Mouse (Mus musculus) kidney, embryonic 14.5 days (tissue): Measurements from ENCODE around the gene Dennd2d. TPM values are rescaled to one million over a fixed set of nuclear protein-coding genes. Genes with fewer than 3 reads are reported as not detected.
A peak's percentile ranks its signal among the peaks of the same experiment; 100 is the strongest.

Experiments used
- ATAC-seq: fragments of 200-750 bp; cut with Nextera tagmentation; 2 replicates; pipeline ENCODE4 v1.8.0; 2017; ENCODE audit warnings: moderate number of reproducible peaks, mild to moderate bottlenecking, moderate TSS enrichment, moderate library complexity; ENCODE audit not compliant: low FRiP score, low TSS enrichment
- H3K27ac ChIP-seq: fragments of 300-500 bp; sonication (generic); 2 replicates; pipeline ENCODE4 v1.5.1; 2014; ENCODE audit warnings: low read depth, mild to moderate bottlenecking, low read length, moderate library complexity, mixed read lengths
- H3K27me3 ChIP-seq: fragments of 300-500 bp; sonication (generic); 2 replicates; pipeline ENCODE4 v1.6.1; 2014; ENCODE audit warnings: mild to moderate bottlenecking, low read length; ENCODE audit not compliant: control insufficient read depth, insufficient read depth
- H3K36me3 ChIP-seq: fragments of 300-500 bp; sonication (generic); 2 replicates; pipeline ENCODE4 v1.6.1; 2014; ENCODE audit warnings: low read length, mixed read lengths; ENCODE audit not compliant: control insufficient read depth, insufficient read depth
- H3K4me1 ChIP-seq: fragments of 300-500 bp; sonication (generic); 2 replicates; pipeline ENCODE4 v1.6.1; 2014; ENCODE audit warnings: low read length, mixed read lengths; ENCODE audit not compliant: control insufficient read depth, insufficient read depth
- H3K4me2 ChIP-seq: fragments of 300-500 bp; sonication (generic); replicated peaks from 2 replicates; pipeline ENCODE4 v1.6.1; 2014; ENCODE audit warnings: low read depth, mild to moderate bottlenecking, low read length
- H3K4me3 ChIP-seq: fragments of 300-500 bp; sonication (generic); 2 replicates; pipeline ENCODE4 v1.5.1; 2014; ENCODE audit warnings: mild to moderate bottlenecking, low read length
- H3K9ac ChIP-seq: fragments of 300-500 bp; sonication (generic); 2 replicates; pipeline ENCODE4 v1.6.1; 2014; ENCODE audit warnings: low read depth, mild to moderate bottlenecking, low read length, moderate library complexity
- H3K9me3 ChIP-seq: fragments of 300-500 bp; sonication (generic); 2 replicates; pipeline ENCODE4 v1.6.1; 2016; ENCODE audit warnings: low read length; ENCODE audit not compliant: control insufficient read depth
- WGBS: fragments of 180-500 bp; shearing (Covaris S2); extraction: QIAGEN DNeasy Blood & Tissue Kit; methylation state at CpG from one replicate; pipeline ENCODE4 v1.1.7; 2014; 5-methylcytosine and 5-hydroxymethylcytosine counted together
- polyA plus RNA-seq: library from polyadenylated mRNA; unstranded; fragments of >200 nt; fragmentation: Nextera tagmentation; extraction: Ambion mirVana; gene quantifications from 2 replicates; pipeline ENCODE4 v1.2.1, GENCODE M21; 2014

Dennd2d gene
- polyA plus RNA-seq: 3.8 and 4.4 TPM in 2 replicates

- Histone ChIP-seq H3K4me1 (no peaks in the 10 kb centered on the region), H3K9me3 (no peaks in the 10 kb centered on the region), H3K9ac (peak within 1 kb of the TSS; percentile 64), H3K27ac (no peak within 1 kb of the TSS), H3K4me2 (peak within 1 kb of the TSS; percentile 85), H3K36me3 (no peaks in the 10 kb centered on the region), H3K27me3 (peaks cover 3% of the 10 kb centered on the region; the same call in 1 of the 2 replicates), H3K4me3 (peak within 1 kb of the TSS; percentile 60)
- WGBS: 3% methylated on average over 41 of the region's 44 CpGs
- peak; percentile 87 for ATAC-seq
Measured at GRCm38 (mm10) chr3:106482281-106483081, at the start of gene Dennd2d. Dennd2d (plus strand) TSS chr3:106482405.

- Histone ChIP-seq H3K4me1 (no peaks in the 10 kb centered on the region), H3K9ac (no peak overlapping the region), H3K9me3 (no peaks in the 10 kb centered on the region), H3K4me2 (no peak overlapping the region), H3K27me3 (no peaks in the 10 kb centered on the region), H3K27ac (no peak overlapping the region), H3K36me3 (no peaks in the 10 kb centered on the region), H3K4me3 (no peak overlapping the region)
- no peak for ATAC-seq
Measured at GRCm38 (mm10) chr3:106448571-106448970, 33.6 kb upstream of the Dennd2d start.

GRCm38 (mm10) chr3:106448995-106449394 is 33.2 kb upstream of the Dennd2d start:
- Histone ChIP-seq H3K4me3 (no peak overlapping the region), H3K27ac (no peak overlapping the region), H3K4me1 (no peaks in the 10 kb centered on the region), H3K9ac (no peak overlapping the region), H3K36me3 (no peaks in the 10 kb centered on the region), H3K27me3 (no peaks in the 10 kb centered on the region), H3K9me3 (no peaks in the 10 kb centered on the region), H3K4me2 (no peak overlapping the region)
- ATAC-seq: no peak

GRCm38 (mm10) chr3:106449567-106449966 is 32.6 kb upstream of the Dennd2d start:
- H3K36me3 ChIP-seq: no peaks in the 10 kb centered on the region
- H3K4me2 ChIP-seq: no peak overlapping the region
- no peak overlapping the region for H3K27ac ChIP-seq
- H3K9me3 ChIP-seq: no peaks in the 10 kb centered on the region
- no peaks in the 10 kb centered on the region for H3K27me3 ChIP-seq
- H3K4me1 ChIP-seq: no peaks in the 10 kb centered on the region
- WGBS: 78% methylated on average over 4 of the region's 4 CpGs
- no peak overlapping the region for H3K4me3 ChIP-seq
- H3K9ac ChIP-seq: no peak overlapping the region
- ATAC-seq: no peak

GRCm38 (mm10) chr3:106452616-106453015 is 29.6 kb upstream of the Dennd2d start:
- no peak overlapping the region for H3K4me3 ChIP-seq
- 76% methylated on average over 4 of the region's 4 CpGs for WGBS

GRCm38 (mm10) chr3:106457298-106457869 is 24.8 kb upstream of the Dennd2d start:
- H3K9me3 ChIP-seq: no peaks in the 10 kb centered on the region
- no peak overlapping the region for H3K27ac ChIP-seq
- H3K4me2 ChIP-seq: no peak overlapping the region
- ATAC-seq: no peak
- H3K36me3 ChIP-seq: no peaks in the 10 kb centered on the region
- H3K4me1 ChIP-seq: no peaks in the 10 kb centered on the region
- no peak overlapping the region for H3K9ac ChIP-seq
- no peaks in the 10 kb centered on the region for H3K27me3 ChIP-seq
- WGBS: 79% methylated on average over 2 of the region's 2 CpGs
- no peak overlapping the region for H3K4me3 ChIP-seq

More at GRCm38 (mm10) chr3:106452616-106453015, 29.6 kb upstream of the Dennd2d start:
- ATAC-seq: no peak
- H3K4me2 ChIP-seq: no peak overlapping the region
- H3K9me3 ChIP-seq: no peaks in the 10 kb centered on the region
- H3K9ac ChIP-seq: no peak overlapping the region
- H3K36me3 ChIP-seq: no peaks in the 10 kb centered on the region
- no peaks in the 10 kb centered on the region for H3K27me3 ChIP-seq
- no peak overlapping the region for H3K27ac ChIP-seq
- no peaks in the 10 kb centered on the region for H3K4me1 ChIP-seq

GRCm38 (mm10) chr3:106462059-106462470 is 20.1 kb upstream of the Dennd2d start:
- Histone ChIP-seq H3K27me3 (no peaks in the 10 kb centered on the region), H3K9me3 (no peaks in the 10 kb centered on the region), H3K9ac (no peak overlapping the region), H3K36me3 (no peaks in the 10 kb centered on the region), H3K4me3 (no peak overlapping the region), H3K27ac (no peak overlapping the region), H3K4me1 (no peaks in the 10 kb centered on the region), H3K4me2 (no peak overlapping the region)
- WGBS: 90% methylated on average over 2 of the region's 2 CpGs
- ATAC-seq: no peak

GRCm38 (mm10) chr3:106462493-106462892 is 19.7 kb upstream of the Dennd2d start:
- H3K9ac ChIP-seq: no peak overlapping the region
- H3K9me3 ChIP-seq: no peaks in the 10 kb centered on the region
- WGBS: 64% methylated on average over 3 of the region's 3 CpGs
- no peak for ATAC-seq
- H3K4me2 ChIP-seq: no peak overlapping the region
- H3K36me3 ChIP-seq: no peaks in the 10 kb centered on the region
- no peak overlapping the region for H3K4me3 ChIP-seq
- H3K27ac ChIP-seq: no peak overlapping the region
- no peaks in the 10 kb centered on the region for H3K4me1 ChIP-seq
- H3K27me3 ChIP-seq: no peaks in the 10 kb centered on the region

- no peaks in the 10 kb centered on the region for H3K36me3 ChIP-seq
- no peak for ATAC-seq
- no peak overlapping the region for H3K4me2 ChIP-seq
- 78% methylated on average over 1 of the region's 1 CpGs for WGBS
- H3K27ac ChIP-seq: no peak overlapping the region
- no peak overlapping the region for H3K4me3 ChIP-seq
- H3K27me3 ChIP-seq: no peaks in the 10 kb centered on the region
- H3K4me1 ChIP-seq: no peaks in the 10 kb centered on the region
- H3K9me3 ChIP-seq: no peaks in the 10 kb centered on the region
- H3K9ac ChIP-seq: no peak overlapping the region
Measured at GRCm38 (mm10) chr3:106464750-106465149, 17.5 kb upstream of the Dennd2d start.
